Mouse (Mus musculus): Measurements from ENCODE around the gene Traf3ip2.

Traf3ip2 gene

DNA sequence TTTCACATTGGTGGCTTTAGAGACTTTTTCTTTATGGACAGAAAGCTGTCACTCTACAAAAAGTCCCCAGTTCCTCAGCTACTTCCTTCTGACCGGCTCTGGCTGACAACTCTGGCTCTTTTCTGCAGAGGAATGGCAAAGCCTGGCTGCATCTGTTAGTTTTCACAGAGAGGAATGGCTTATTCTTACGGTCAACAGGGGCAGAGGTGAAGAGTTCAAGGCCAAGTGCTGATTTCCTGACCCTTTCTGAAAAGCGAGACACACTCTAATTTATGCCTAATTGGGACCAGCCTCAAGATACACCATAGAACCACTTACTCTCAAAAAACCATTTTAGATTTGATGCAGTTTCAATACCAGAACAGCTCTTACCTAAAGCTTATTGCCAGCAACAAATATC lies 61.4 kb downstream of the Traf3ip2 start:
- DNase-seq (ENCODE audit: low read depth, low spot score), result peak; percentile 27

DNA sequence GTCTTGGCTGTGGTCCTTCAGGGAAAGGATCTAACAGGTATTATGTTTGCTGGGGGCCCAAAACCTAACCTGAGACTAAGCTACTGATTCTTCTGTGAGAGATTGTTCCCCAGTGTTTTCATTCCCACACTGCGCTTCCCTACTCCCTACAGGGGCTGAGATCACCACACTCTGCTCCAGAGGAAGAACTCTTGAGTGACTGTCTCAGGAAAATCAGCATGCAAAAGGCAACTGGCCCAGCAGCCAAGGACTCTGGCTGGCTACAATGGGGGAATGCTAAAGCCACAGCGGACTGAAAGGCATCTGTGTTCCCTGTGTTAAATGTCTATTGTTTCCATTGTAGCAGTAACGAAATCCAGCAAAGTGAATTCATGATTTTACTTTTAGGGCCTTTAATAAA lies 62.0 kb downstream of the Traf3ip2 start:
- DNase-seq (ENCODE audit: low read depth, low spot score), result peak; percentile 61

DNA sequence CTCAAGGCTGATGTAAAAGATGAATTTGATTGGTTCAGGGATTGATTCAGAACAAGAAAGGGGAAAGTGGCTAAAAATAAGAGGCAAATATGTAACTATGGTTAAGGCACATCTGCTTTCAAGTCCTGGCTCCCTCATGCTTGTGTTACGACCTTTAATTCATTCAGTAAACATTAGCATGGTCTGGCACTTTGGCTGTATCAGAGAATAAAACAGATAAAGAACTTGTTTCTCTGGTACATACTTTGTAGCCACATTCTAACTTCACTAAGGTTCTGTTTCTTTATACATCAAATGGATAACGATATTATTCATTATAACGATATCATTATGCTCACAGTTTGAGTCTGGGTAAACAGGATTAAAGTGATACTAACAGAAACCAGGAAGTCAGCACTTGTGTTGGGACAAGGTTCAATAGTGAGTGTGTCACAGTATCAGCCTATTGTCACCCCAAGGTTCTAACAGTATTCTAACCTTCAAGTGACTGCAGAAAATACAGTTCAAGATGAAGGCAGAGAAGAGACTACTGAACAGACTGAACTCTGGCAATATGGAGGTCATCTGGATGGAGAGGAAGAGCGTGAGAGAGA lies 65.6 kb downstream of the Traf3ip2 start:
- DNase-seq (ENCODE audit: low read depth, low spot score), result no peak

DNA sequence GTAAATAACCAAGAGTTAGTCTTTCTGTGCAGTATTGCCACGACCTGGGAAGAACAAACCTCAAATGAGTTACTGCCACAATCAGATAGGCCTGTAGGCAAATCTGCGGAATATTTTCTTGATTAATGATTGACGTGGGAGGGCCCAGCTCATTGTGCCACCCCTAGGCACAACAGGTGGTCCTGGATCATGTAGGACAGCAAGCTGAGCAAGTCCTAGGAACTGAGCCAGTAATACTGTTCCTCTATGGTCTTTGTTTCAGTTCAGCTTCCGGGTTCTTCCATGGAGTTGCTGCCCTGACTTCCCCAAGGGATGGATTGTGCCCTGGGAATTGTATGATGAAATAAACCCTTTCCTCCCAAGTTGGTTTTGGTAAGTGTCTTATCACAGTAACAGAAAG lies 68.3 kb downstream of the Traf3ip2 start:
- no peak for DNase-seq (ENCODE audit: low read depth, low spot score)

GRCm38 (mm10) chr10:39682556-39682955 lies 69.8 kb downstream of the Traf3ip2 start:
- no peak for DNase-seq (ENCODE audit: low read depth, low spot score)

DNA sequence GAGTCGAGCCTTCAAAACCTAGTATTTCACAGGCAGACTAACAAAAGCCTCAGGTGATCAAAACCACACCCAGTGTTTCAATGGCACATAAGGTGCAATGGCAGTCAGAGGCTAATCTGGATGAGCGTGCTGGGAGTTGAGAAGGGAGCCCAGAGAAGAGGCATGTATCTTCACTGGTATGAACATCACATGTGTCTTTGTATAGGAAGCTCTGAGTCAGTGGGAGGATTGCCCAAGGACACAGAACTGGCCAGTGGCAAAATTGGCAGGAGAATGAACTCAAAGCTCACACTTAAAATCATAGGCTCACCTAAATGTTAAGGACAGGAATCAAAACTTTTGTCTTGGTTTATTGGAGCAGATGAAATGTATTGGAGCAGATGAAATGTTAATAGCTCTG lies 70.7 kb downstream of the Traf3ip2 start:
- DNase-seq (ENCODE audit: low read depth, low spot score), result no peak

GRCm38 (mm10) chr10:39686811-39687210 lies 74.1 kb downstream of the Traf3ip2 start:
- no peak for DNase-seq (ENCODE audit: low read depth, low spot score)

DNA sequence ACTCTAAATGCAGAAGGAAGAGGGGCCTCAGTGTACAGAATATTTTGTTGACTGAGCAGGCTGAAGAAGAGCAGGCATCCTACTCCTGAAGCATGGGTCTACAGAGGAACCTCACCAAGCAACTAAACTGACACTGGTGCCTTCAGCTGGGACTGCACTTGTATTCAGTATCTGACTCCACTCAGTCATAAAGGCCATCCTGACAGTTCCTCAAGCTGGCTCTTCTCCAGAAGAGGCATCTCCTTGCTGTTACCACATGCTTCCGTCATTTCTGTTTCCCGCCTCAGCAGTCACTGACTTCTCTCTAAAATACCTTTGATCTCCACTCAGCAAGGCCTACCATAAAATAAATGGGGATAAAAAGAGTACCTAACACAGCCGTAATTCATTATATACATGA lies 75.1 kb downstream of the Traf3ip2 start:
- no peak for DNase-seq (ENCODE audit: low read depth, low spot score)

DNA sequence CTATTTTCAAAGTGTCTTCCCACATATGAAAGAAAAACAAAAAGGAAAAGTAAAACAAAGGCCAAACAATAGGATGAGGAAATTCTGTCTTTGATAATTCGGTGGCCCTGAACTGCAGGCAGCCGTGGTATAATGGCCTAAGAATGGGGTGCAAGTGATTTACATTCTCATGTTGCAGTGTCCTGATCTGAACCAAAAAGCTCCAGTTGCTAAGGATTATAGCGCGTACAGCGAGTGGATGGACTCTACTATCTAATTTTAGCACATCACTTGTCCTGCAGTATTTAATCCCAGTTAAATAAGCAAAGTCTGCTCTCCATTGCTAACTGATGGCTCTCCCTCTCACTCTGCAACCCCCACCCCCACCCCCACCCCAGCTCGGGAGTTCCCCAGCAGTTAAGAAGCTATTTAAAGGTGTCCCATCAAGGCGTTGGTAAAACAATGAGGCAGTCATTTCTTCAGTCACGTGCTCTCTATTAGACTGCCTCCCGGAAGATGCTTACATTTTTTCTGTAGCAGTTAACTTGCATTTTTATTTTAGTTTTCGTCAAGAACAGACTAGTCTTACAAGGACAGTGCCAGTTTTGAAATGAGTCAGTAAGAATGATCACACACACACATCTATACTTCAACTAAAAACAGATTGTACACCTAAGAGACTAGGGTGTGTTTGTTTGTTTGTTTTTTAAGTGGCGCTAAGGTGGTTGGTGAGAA lies 78.8 kb downstream of the Traf3ip2 start:
- no peak for DNase-seq (ENCODE audit: low read depth, low spot score)

DNA sequence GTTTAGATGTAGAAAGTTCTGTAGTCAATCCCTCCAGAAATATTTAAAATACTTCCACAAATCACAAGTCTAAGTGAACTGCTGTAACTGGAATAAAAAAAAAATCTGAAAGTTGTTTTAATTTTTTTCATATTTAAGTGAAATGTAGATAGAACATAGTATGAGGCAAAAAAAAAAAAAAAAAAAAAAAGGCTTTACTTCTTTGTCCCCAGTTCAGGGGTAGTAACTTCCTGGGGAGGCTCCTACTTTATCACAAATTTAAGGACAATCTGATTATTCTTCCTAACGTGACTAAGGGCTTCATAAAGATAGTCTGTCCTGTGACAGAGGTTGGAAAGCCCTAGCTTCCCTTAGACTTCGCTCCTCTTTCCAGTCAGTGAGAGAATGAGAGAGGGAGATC lies 79.4 kb downstream of the Traf3ip2 start:
- no peak for DNase-seq (ENCODE audit: low read depth, low spot score)

Measured in ZHBTc4 (cell line).